Mouse (Mus musculus): Measurements from ENCODE around the gene Tnpo3. TPM values are rescaled to one million over a fixed set of nuclear protein-coding genes. Genes with fewer than 3 reads are reported as not detected.

The Tnpo3 gene
- total and polyA plus RNA-seq, 3 experiments = 60.5 to 140 (median 76.0) TPM

GRCm38 (mm10) chr6:29636322-29637092 is 26.8 kb upstream of the Tnpo3 start:
- no peaks in the 10 kb centered on the region for H3K36me3 ChIP-seq (replicated peaks in 1 of 2; ENCODE audit: control insufficient read depth in 1 of 2, insufficient read depth in 1 of 2, low read length in 1 of 2)
- H3K4me1 ChIP-seq (ENCODE audit: control insufficient read depth in 1 of 2, insufficient read depth in 2 of 2) = peaks cover 8 to 53% of the 10 kb centered on the region in 2 experiments
- H3K4me2 ChIP-seq (ENCODE audit: insufficient read depth, low read depth, poor library complexity, severe bottlenecking) = no peak overlapping the region
- no peaks in the 10 kb centered on the region for H3K9me3 ChIP-seq (replicated peaks; ENCODE audit: low read length)
- no peak overlapping the region for H3K9ac ChIP-seq (ENCODE audit: insufficient read depth, low read depth)
- no peak for DNase-seq (ENCODE audit: extremely low read depth)
- H3K27ac ChIP-seq (ENCODE audit: insufficient read depth, low read depth) = no peak overlapping the region
- no peaks in the 10 kb centered on the region for H3K27me3 ChIP-seq (replicated peaks)
- in situ Hi-C loops (cut with MboI; ENCODE audit: low pct_ligation_motif_present, low pct_unique_long_range_greater_than_20kb, low sequenced_read_pairs) (loop anchor here (25.0 kb wide), 1 partner anchor 249 kb away; the partner anchor contains the start of genes Ccdc136 and Opn1sw), dilution Hi-C loops (cut with MboI; ENCODE audit: extremely low pct_ligation_motif_present, extremely low pct_unique_long_range_greater_than_20kb, low sequenced_read_pairs) (no loop called here)
- H3K4me3 ChIP-seq (replicated peaks in 1 of 3; ENCODE audit: low read depth in 2 of 3, low read length in 2 of 3, poor library complexity in 1 of 3) = no peak overlapping the region
- no peaks in the 10 kb centered on the region for H3K79me2 ChIP-seq (replicated peaks; ENCODE audit: control insufficient read depth, extremely low read depth, insufficient read depth, poor library complexity, severe bottlenecking)
- TF ChIP-seq BHLHE40 (IDR thresholded peaks at IDR 0.05; ENCODE audit: low read depth, low read length) (no peak), GABPA (IDR thresholded peaks at IDR 0.05; ENCODE audit: insufficient replicate concordance, low read depth, low read length) (no peak), POLR2A (IDR thresholded peaks at IDR 0.05; ENCODE audit: low read depth, low read length) (no peak), POLR2AphosphoS2 (IDR thresholded peaks at IDR 0.05; ENCODE audit: low read depth, low read length) (no peak), E2F4 (IDR thresholded peaks at IDR 0.05; ENCODE audit: insufficient replicate concordance, low read depth, low read length) (no peak), MAX (IDR thresholded peaks at IDR 0.05; ENCODE audit: low read length) (no peak), ZNF384 (IDR thresholded peaks at IDR 0.05; ENCODE audit: low read depth, low read length) (no peak)

DNA sequence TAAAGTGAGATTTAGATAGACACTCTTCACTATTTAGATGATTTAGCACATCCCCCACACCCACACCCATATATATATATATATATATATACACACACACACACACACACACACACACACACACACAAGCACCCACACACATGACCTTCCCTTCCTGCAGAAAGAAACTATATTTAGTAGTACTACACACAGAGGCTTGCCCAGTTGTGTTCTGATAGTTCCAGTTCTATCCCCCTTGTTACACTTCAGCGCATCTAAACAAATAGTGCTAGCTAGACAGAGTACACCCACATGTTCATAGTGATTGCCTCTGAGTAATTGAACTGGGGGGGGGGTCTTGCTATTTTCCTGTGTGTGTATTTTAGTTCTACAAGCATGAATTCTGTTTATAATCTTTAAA is 24.9 kb upstream of the Tnpo3 start:
- Histone ChIP-seq H3K27me3 (replicated peaks) (no peaks in the 10 kb centered on the region), H3K4me3 (replicated peaks in 1 of 3; ENCODE audit: low read depth in 2 of 3, low read length in 2 of 3, poor library complexity in 1 of 3) (no peak overlapping the region), H3K9me3 (replicated peaks; ENCODE audit: low read length) (no peaks in the 10 kb centered on the region), H3K9ac (ENCODE audit: insufficient read depth, low read depth) (no peak overlapping the region), H3K79me2 (replicated peaks; ENCODE audit: control insufficient read depth, extremely low read depth, insufficient read depth, poor library complexity, severe bottlenecking) (no peaks in the 10 kb centered on the region), H3K36me3 (replicated peaks in 1 of 2; ENCODE audit: control insufficient read depth in 1 of 2, insufficient read depth in 1 of 2, low read length in 1 of 2) (no peaks in the 10 kb centered on the region), H3K27ac (ENCODE audit: insufficient read depth, low read depth) (no peak overlapping the region), H3K4me2 (ENCODE audit: insufficient read depth, low read depth, poor library complexity, severe bottlenecking) (no peak overlapping the region), H3K4me1 (ENCODE audit: control insufficient read depth in 1 of 2, insufficient read depth in 2 of 2) (peaks cover 18 to 63% of the 10 kb centered on the region in 2 experiments)
- TF ChIP-seq JUN (IDR thresholded peaks at IDR 0.05; ENCODE audit: insufficient read depth, low read depth, low read length) = no peak
- TF ChIP-seq MEF2A (IDR thresholded peaks at IDR 0.05; ENCODE audit: borderline replicate concordance, low read depth, low read length) = peak; percentile 56; the same call in 1 of the 2 replicates
- dilution Hi-C loops (cut with MboI; ENCODE audit: extremely low pct_ligation_motif_present, extremely low pct_unique_long_range_greater_than_20kb, low sequenced_read_pairs) = no loop called here
- in situ Hi-C loops (cut with MboI; ENCODE audit: low pct_ligation_motif_present, low pct_unique_long_range_greater_than_20kb, low sequenced_read_pairs) = loop anchor here (25.0 kb wide), 1 partner anchor 247 kb away; the partner anchor contains the start of genes Ccdc136 and Opn1sw
- DNase-seq (ENCODE audit: extremely low read depth) = no peak

- Histone ChIP-seq H3K27ac (ENCODE audit: insufficient read depth, low read depth) (peak overlapping the region; percentile 31; the same call in 1 of the 2 replicates), H3K79me2 (replicated peaks; ENCODE audit: control insufficient read depth, extremely low read depth, insufficient read depth, poor library complexity, severe bottlenecking) (no peaks in the 10 kb centered on the region), H3K4me3 (replicated peaks in 1 of 3; ENCODE audit: low read depth in 2 of 3, low read length in 2 of 3, poor library complexity in 1 of 3) (no peak overlapping the region), H3K4me1 (ENCODE audit: control insufficient read depth in 1 of 2, insufficient read depth in 2 of 2) (peaks cover 18 to 57% of the 10 kb centered on the region in 2 experiments), H3K4me2 (ENCODE audit: insufficient read depth, low read depth, poor library complexity, severe bottlenecking) (no peak overlapping the region), H3K9ac (ENCODE audit: insufficient read depth, low read depth) (no peak overlapping the region), H3K9me3 (replicated peaks; ENCODE audit: low read length) (peaks cover 3% of the 10 kb centered on the region), H3K27me3 (replicated peaks) (no peaks in the 10 kb centered on the region), H3K36me3 (replicated peaks in 1 of 2; ENCODE audit: control insufficient read depth in 1 of 2, insufficient read depth in 1 of 2, low read length in 1 of 2) (no peaks in the 10 kb centered on the region)
- dilution Hi-C loops (cut with MboI; ENCODE audit: extremely low pct_ligation_motif_present, extremely low pct_unique_long_range_greater_than_20kb, low sequenced_read_pairs) = no loop called here
- no peak for DNase-seq (ENCODE audit: extremely low read depth)
- in situ Hi-C loops (cut with MboI; ENCODE audit: low pct_ligation_motif_present, low pct_unique_long_range_greater_than_20kb, low sequenced_read_pairs) = loop anchor here (25.0 kb wide), 1 partner anchor 245 kb away; the partner anchor contains the start of genes Ccdc136 and Opn1sw
- TF ChIP-seq RAD21 (IDR thresholded peaks at IDR 0.05; ENCODE audit: low read depth, low read length) (no peak), BHLHE40 (IDR thresholded peaks at IDR 0.05; ENCODE audit: low read depth, low read length) (no peak), CHD2 (IDR thresholded peaks at IDR 0.05; ENCODE audit: low read length) (no peak), ZNF384 (IDR thresholded peaks at IDR 0.05; ENCODE audit: low read depth, low read length) (no peak), USF2 (conservative IDR thresholded peaks at IDR 0.05; ENCODE audit: low read depth, low read length) (no peak), KAT2A (IDR thresholded peaks at IDR 0.05; ENCODE audit: insufficient replicate concordance, low read length) (no peak), JUN (IDR thresholded peaks at IDR 0.05; ENCODE audit: insufficient read depth, low read depth, low read length) (no peak), SMC3 (IDR thresholded peaks at IDR 0.05; ENCODE audit: low read depth, low read length) (no peak), ELF1 (IDR thresholded peaks at IDR 0.05; ENCODE audit: low read depth, low read length) (no peak), TCF12 (IDR thresholded peaks at IDR 0.05; ENCODE audit: low read depth, low read length) (no peak), EP300 (IDR thresholded peaks at IDR 0.05; ENCODE audit: low read length) (no peak), JUND (conservative IDR thresholded peaks at IDR 0.05; ENCODE audit: low read depth, low read length) (no peak)
Measured at GRCm38 (mm10) chr6:29632552-29633292, 23.0 kb upstream of the Tnpo3 start.
